Mouse (Mus musculus) bone marrow macrophage, adult 2 months (primary cell): ENCODE measurements around the gene Thap4.

Experiments used
- CTCF ChIP-seq: IDR thresholded peaks from 2 replicates; pipeline ENCODE4 v1.5.1; 2012; ENCODE audit warnings: low read depth, mild to moderate bottlenecking, low read length, moderate library complexity
- POLR2A ChIP-seq: IDR thresholded peaks from 2 replicates; pipeline ENCODE4 v1.6.1; 2012; ENCODE audit warnings: mild to moderate bottlenecking, low read depth, low read length, borderline replicate concordance

GRCm38 (mm10) chr1:93667760-93668400, 86.8 kb downstream of the Thap4 start:
- TF ChIP-seq CTCF (no peak), POLR2A (no peak)
